Mouse (Mus musculus): ENCODE data around the gene Pigk. TPM values are rescaled to one million over a fixed set of nuclear protein-coding genes. Genes with fewer than 3 reads are reported as not detected.

Gene Pigk
- polyA plus RNA-seq, 1 experiment from 2014 or later, result 55.8 TPM

- no peaks in the 10 kb centered on the region for H3K36me3 ChIP-seq (ENCODE audit: control insufficient read depth, insufficient read depth, low read length)
- WGBS, result 76% methylated on average over 17 of the region's 17 CpGs
- H3K9me3 ChIP-seq (ENCODE audit: control insufficient read depth, low read length), result no peaks in the 10 kb centered on the region
- ATAC-seq (ENCODE audit: low read depth) (no peak), DNase-seq (ENCODE audit: low spot score) (no peak)
- H3K27ac ChIP-seq (replicated peaks; ENCODE audit: low read depth, low read length), result no peak overlapping the region
- H3K9ac ChIP-seq (ENCODE audit: low read depth, low read length), result no peak overlapping the region
- H3K4me2 ChIP-seq (ENCODE audit: low read depth, low read length), result no peak overlapping the region
- no peaks in the 10 kb centered on the region for H3K4me1 ChIP-seq (ENCODE audit: control insufficient read depth, insufficient read depth, low read length)
- no peak overlapping the region for H3K4me3 ChIP-seq (ENCODE audit: low read depth, low read length)
- H3K27me3 ChIP-seq (replicated peaks; ENCODE audit: control insufficient read depth, insufficient read depth, low read length), result no peaks in the 10 kb centered on the region
Observed at GRCm38 (mm10) chr3:152874431-152875355, 160.8 kb downstream of the Pigk start.

GRCm38 (mm10) chr3:152875723-152876290, 161.9 kb downstream of the Pigk start:
- Histone ChIP-seq H3K36me3 (ENCODE audit: control insufficient read depth, insufficient read depth, low read length) (no peaks in the 10 kb centered on the region), H3K4me1 (ENCODE audit: control insufficient read depth, insufficient read depth, low read length) (peaks cover 2% of the 10 kb centered on the region; the same call in 1 of the 2 replicates), H3K9me3 (ENCODE audit: control insufficient read depth, low read length) (no peaks in the 10 kb centered on the region), H3K4me3 (ENCODE audit: low read depth, low read length) (no peak overlapping the region), H3K9ac (ENCODE audit: low read depth, low read length) (no peak overlapping the region), H3K27ac (replicated peaks; ENCODE audit: low read depth, low read length) (no peak overlapping the region), H3K4me2 (ENCODE audit: low read depth, low read length) (no peak overlapping the region), H3K27me3 (replicated peaks; ENCODE audit: control insufficient read depth, insufficient read depth, low read length) (no peaks in the 10 kb centered on the region)
- ATAC-seq (ENCODE audit: low read depth), result no peak
- 84% methylated on average over 6 of the region's 6 CpGs for WGBS
- no peak for DNase-seq (ENCODE audit: low spot score)

DNA sequence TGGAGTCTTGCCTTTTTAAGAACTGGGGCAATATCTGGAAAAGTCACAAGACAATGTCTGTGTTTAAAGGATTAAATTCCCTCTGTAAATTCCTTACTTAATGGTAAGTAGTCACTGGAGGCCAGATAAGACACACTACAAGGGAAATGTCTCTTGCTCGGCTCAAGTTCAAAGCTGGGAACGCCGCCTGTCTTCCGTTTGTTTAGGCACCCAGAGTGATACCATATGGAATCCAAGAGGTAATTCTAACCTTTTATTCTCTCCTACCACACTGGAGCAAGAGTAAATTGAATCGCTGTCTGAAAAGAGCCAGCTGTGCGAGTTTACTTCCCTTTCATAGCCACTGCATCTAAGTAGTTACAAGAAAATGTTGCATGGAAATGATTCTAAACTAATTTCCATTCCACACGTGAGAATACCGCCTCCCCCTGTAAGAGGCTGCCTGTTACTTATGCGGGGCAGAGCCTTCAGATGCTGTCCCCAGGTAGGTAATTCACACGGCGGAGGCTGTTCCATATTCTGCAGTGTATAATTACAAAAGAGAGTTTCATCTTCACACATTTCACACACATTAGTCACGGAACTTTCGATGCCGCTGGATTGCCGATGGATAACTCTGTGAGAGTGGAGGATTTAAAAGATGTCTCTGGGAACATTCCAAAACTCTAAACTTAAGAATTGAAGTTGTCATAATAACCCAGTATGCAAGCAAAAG, 166.4 kb downstream of the Pigk start:
- no peaks in the 10 kb centered on the region for H3K27me3 ChIP-seq (replicated peaks; ENCODE audit: control insufficient read depth, insufficient read depth, low read length)
- DNase-seq (ENCODE audit: low spot score), result peak; percentile 80
- no peak overlapping the region for H3K4me3 ChIP-seq (ENCODE audit: low read depth, low read length)
- H3K36me3 ChIP-seq (ENCODE audit: control insufficient read depth, insufficient read depth, low read length), result no peaks in the 10 kb centered on the region
- no peak overlapping the region; the same call in 1 of the 2 replicates for H3K4me2 ChIP-seq (ENCODE audit: low read depth, low read length)
- ATAC-seq (ENCODE audit: low read depth), result peak; percentile 79
- no peaks in the 10 kb centered on the region for H3K9me3 ChIP-seq (ENCODE audit: control insufficient read depth, low read length)
- H3K9ac ChIP-seq (ENCODE audit: low read depth, low read length), result no peak overlapping the region
- H3K4me1 ChIP-seq (ENCODE audit: control insufficient read depth, insufficient read depth, low read length), result peaks cover 10% of the 10 kb centered on the region
- 23% methylated on average over 15 of the region's 15 CpGs for WGBS
- no peak overlapping the region for H3K27ac ChIP-seq (replicated peaks; ENCODE audit: low read depth, low read length)

DNA sequence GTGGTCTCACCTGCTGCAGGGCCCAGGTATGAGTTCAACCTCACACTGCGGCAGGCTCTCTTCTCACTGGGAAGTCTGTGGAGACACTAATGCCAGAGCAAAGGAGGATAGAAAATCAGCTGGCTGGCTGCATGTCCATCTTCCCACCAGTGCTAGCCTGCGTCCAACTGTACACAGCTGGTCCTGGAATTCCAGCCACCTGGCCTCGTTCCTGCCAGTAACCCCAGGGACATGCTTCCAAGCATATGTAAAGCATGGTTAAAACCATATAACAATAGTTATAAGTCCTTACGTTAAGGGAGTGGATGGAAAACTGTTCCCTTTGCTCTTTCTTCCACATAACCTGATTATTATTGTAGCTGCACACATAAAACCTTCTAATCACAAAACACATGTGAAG, 167.8 kb downstream of the Pigk start:
- no peak overlapping the region for H3K4me2 ChIP-seq (ENCODE audit: low read depth, low read length)
- H3K36me3 ChIP-seq (ENCODE audit: control insufficient read depth, insufficient read depth, low read length), result no peaks in the 10 kb centered on the region
- H3K9me3 ChIP-seq (ENCODE audit: control insufficient read depth, low read length), result no peaks in the 10 kb centered on the region
- H3K27ac ChIP-seq (replicated peaks; ENCODE audit: low read depth, low read length), result no peak overlapping the region
- H3K4me1 ChIP-seq (ENCODE audit: control insufficient read depth, insufficient read depth, low read length), result peaks cover 10% of the 10 kb centered on the region
- H3K27me3 ChIP-seq (replicated peaks; ENCODE audit: control insufficient read depth, insufficient read depth, low read length), result no peaks in the 10 kb centered on the region
- no peak overlapping the region for H3K4me3 ChIP-seq (ENCODE audit: low read depth, low read length)
- ATAC-seq (ENCODE audit: low read depth) (no peak), DNase-seq (ENCODE audit: low spot score) (peak; percentile 30)
- 38% methylated on average over 4 of the region's 4 CpGs for WGBS
- no peak overlapping the region for H3K9ac ChIP-seq (ENCODE audit: low read depth, low read length)

DNA sequence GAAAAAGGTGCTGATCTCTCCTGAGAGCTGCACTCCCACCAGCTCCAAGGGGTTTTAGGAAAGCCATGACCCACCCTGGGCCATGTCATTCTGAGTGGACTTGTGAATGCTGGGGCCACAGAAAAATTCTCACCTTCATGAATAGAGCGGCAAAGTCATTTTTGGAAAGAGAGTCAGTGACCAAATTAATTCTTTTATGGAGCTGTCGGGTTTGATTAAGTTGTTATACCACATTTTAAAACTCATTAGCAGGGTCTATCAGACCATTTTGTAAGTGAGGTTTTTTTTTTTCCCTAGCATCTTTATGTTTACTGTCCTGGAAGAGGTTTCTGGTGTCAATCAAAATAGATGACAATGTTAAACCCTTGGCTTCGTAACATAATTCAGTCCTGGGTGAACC, 169.7 kb downstream of the Pigk start:
- Histone ChIP-seq H3K27ac (replicated peaks; ENCODE audit: low read depth, low read length) (no peak overlapping the region), H3K4me1 (ENCODE audit: control insufficient read depth, insufficient read depth, low read length) (peaks cover 10% of the 10 kb centered on the region), H3K4me3 (ENCODE audit: low read depth, low read length) (no peak overlapping the region), H3K27me3 (replicated peaks; ENCODE audit: control insufficient read depth, insufficient read depth, low read length) (no peaks in the 10 kb centered on the region), H3K4me2 (ENCODE audit: low read depth, low read length) (no peak overlapping the region), H3K9me3 (ENCODE audit: control insufficient read depth, low read length) (no peaks in the 10 kb centered on the region), H3K9ac (ENCODE audit: low read depth, low read length) (no peak overlapping the region), H3K36me3 (ENCODE audit: control insufficient read depth, insufficient read depth, low read length) (no peaks in the 10 kb centered on the region)
- no peak for ATAC-seq (ENCODE audit: low read depth)
- no peak for DNase-seq (ENCODE audit: low spot score)
- WGBS, result 89% methylated on average over 3 of the region's 3 CpGs

DNA sequence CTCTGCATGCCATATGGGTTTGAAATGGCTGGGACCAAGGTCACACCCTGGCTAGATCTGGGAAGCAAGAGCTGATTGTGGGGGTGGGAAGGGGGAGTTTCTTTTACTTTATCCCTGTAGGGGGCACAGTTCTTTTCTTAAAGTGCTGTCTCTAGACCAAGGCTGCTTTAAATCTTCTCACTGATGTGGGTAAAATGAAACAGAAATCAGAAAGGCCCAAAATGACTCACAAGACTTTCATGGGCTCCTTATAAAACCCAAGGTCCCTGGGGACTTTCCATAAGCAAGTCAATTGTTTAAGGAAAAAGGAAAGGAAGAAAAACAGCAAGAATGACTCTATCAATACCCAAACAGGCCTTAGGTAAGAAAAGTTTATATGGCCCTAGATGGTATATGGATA, 172.8 kb downstream of the Pigk start:
- Histone ChIP-seq H3K27ac (replicated peaks; ENCODE audit: low read depth, low read length) (no peak overlapping the region), H3K4me2 (ENCODE audit: low read depth, low read length) (no peak overlapping the region), H3K4me1 (ENCODE audit: control insufficient read depth, insufficient read depth, low read length) (peaks cover 3% of the 10 kb centered on the region; the same call in 1 of the 2 replicates), H3K27me3 (replicated peaks; ENCODE audit: control insufficient read depth, insufficient read depth, low read length) (no peaks in the 10 kb centered on the region), H3K36me3 (ENCODE audit: control insufficient read depth, insufficient read depth, low read length) (no peaks in the 10 kb centered on the region), H3K4me3 (ENCODE audit: low read depth, low read length) (no peak overlapping the region), H3K9ac (ENCODE audit: low read depth, low read length) (no peak overlapping the region), H3K9me3 (ENCODE audit: control insufficient read depth, low read length) (no peaks in the 10 kb centered on the region)
- DNase-seq (ENCODE audit: low spot score) (no peak), ATAC-seq (ENCODE audit: low read depth) (no peak)

- ATAC-seq (ENCODE audit: low read depth) (no peak), DNase-seq (ENCODE audit: low spot score) (no peak)
- no peaks in the 10 kb centered on the region for H3K36me3 ChIP-seq (ENCODE audit: control insufficient read depth, insufficient read depth, low read length)
- no peaks in the 10 kb centered on the region for H3K27me3 ChIP-seq (replicated peaks; ENCODE audit: control insufficient read depth, insufficient read depth, low read length)
- H3K9me3 ChIP-seq (ENCODE audit: control insufficient read depth, low read length), result no peaks in the 10 kb centered on the region
- WGBS, result 74% methylated on average over 7 of the region's 7 CpGs
- H3K4me2 ChIP-seq (ENCODE audit: low read depth, low read length), result no peak overlapping the region
- no peak overlapping the region for H3K4me3 ChIP-seq (ENCODE audit: low read depth, low read length)
- H3K4me1 ChIP-seq (ENCODE audit: control insufficient read depth, insufficient read depth, low read length), result peaks cover 3% of the 10 kb centered on the region; the same call in 1 of the 2 replicates
- no peak overlapping the region for H3K9ac ChIP-seq (ENCODE audit: low read depth, low read length)
- no peak overlapping the region for H3K27ac ChIP-seq (replicated peaks; ENCODE audit: low read depth, low read length)
Observed at GRCm38 (mm10) chr3:152888116-152888515, 174.2 kb downstream of the Pigk start.

- DNase-seq (ENCODE audit: low spot score), result no peak
- WGBS, result 55% methylated on average over 4 of the region's 4 CpGs
- no peak for ATAC-seq (ENCODE audit: low read depth)
- Histone ChIP-seq H3K9ac (ENCODE audit: low read depth, low read length) (no peak overlapping the region), H3K9me3 (ENCODE audit: control insufficient read depth, low read length) (no peaks in the 10 kb centered on the region), H3K4me2 (ENCODE audit: low read depth, low read length) (no peak overlapping the region), H3K4me1 (ENCODE audit: control insufficient read depth, insufficient read depth, low read length) (no peaks in the 10 kb centered on the region), H3K36me3 (ENCODE audit: control insufficient read depth, insufficient read depth, low read length) (no peaks in the 10 kb centered on the region), H3K4me3 (ENCODE audit: low read depth, low read length) (no peak overlapping the region), H3K27ac (replicated peaks; ENCODE audit: low read depth, low read length) (no peak overlapping the region), H3K27me3 (replicated peaks; ENCODE audit: control insufficient read depth, insufficient read depth, low read length) (no peaks in the 10 kb centered on the region)
Observed at GRCm38 (mm10) chr3:152894935-152895334, 181.0 kb downstream of the Pigk start.
